Mouse (Mus musculus) neural tube, embryonic 11.5 days (tissue): ENCODE data around the gene Atp11b. TPM values are rescaled to one million over a fixed set of nuclear protein-coding genes. Genes with fewer than 3 reads are reported as not detected.

Experiments
- ATAC-seq: fragments of 200-750 bp; cut with Nextera tagmentation; 2 replicates; pipeline ENCODE4 v1.8.0; 2017; ENCODE audit warnings: moderate number of reproducible peaks, mild to moderate bottlenecking, moderate TSS enrichment, moderate library complexity; ENCODE audit not compliant: insufficient read depth, low FRiP score, low TSS enrichment
- DNase-seq: peaks from one replicate; pipeline ENCODE4 v3.0.0-alpha.2; 2015; ENCODE audit warnings: low spot score
- H3K27ac ChIP-seq: fragments of 300-500 bp; sonication (generic); 2 replicates; pipeline ENCODE4 v1.5.1; 2014; ENCODE audit warnings: low read depth, mild to moderate bottlenecking, low read length
- H3K27me3 ChIP-seq: fragments of 300-500 bp; sonication (generic); 2 replicates; pipeline ENCODE4 v1.6.1; 2014; ENCODE audit warnings: mild to moderate bottlenecking, low read length, mixed read lengths; ENCODE audit not compliant: control insufficient read depth, insufficient read depth
- H3K36me3 ChIP-seq: fragments of 300-500 bp; sonication (generic); 2 replicates; pipeline ENCODE4 v1.6.1; 2014; ENCODE audit warnings: mild to moderate bottlenecking, low read length, moderate library complexity, mixed read lengths; ENCODE audit not compliant: control insufficient read depth, insufficient read depth
- H3K4me1 ChIP-seq: fragments of 300-500 bp; sonication (generic); 2 replicates; pipeline ENCODE4 v1.6.1; 2014; ENCODE audit warnings: low read length, mixed read lengths; ENCODE audit not compliant: control insufficient read depth, insufficient read depth
- H3K4me2 ChIP-seq: fragments of 300-500 bp; sonication (generic); 2 replicates; pipeline ENCODE4 v1.6.1; 2014; ENCODE audit warnings: low read depth, mild to moderate bottlenecking, moderate library complexity
- H3K4me3 ChIP-seq: fragments of 300-500 bp; sonication (generic); 2 replicates; pipeline ENCODE4 v1.5.1; 2014; ENCODE audit warnings: low read depth, low read length
- H3K9ac ChIP-seq: fragments of 300-500 bp; sonication (generic); 2 replicates; pipeline ENCODE4 v1.6.1; 2014; ENCODE audit warnings: mild to moderate bottlenecking, low read length
- H3K9me3 ChIP-seq: fragments of 300-500 bp; sonication (generic); 2 replicates; pipeline ENCODE4 v1.6.1; 2016; ENCODE audit warnings: low read length; ENCODE audit not compliant: control insufficient read depth
- WGBS: fragments of 180-500 bp; shearing (Covaris S2); extraction: QIAGEN DNeasy Blood & Tissue Kit; methylation state at CpG from one replicate; pipeline ENCODE4 v1.1.7; 2014; 5-methylcytosine and 5-hydroxymethylcytosine counted together
- polyA plus RNA-seq: library from polyadenylated mRNA; unstranded; fragments of >200 nt; fragmentation: Nextera tagmentation; extraction: Ambion mirVana; gene quantifications from 2 replicates; pipeline ENCODE4 v1.2.1, GENCODE M21; 2014

Atp11b gene
- polyA plus RNA-seq, 1 experiment from 2014 or later, result 36.9 TPM

- Histone ChIP-seq H3K4me1 (peaks cover 6% of the 10 kb centered on the region; the same call in 1 of the 2 replicates), H3K4me3 (no peak overlapping the region), H3K9ac (no peak overlapping the region), H3K4me2 (no peak overlapping the region), H3K27me3 (no peaks in the 10 kb centered on the region), H3K36me3 (no peaks in the 10 kb centered on the region), H3K9me3 (no peaks in the 10 kb centered on the region), H3K27ac (no peak overlapping the region)
- no peak for DNase-seq
- no peak for ATAC-seq
- WGBS, result 38% methylated on average over 2 of the region's 2 CpGs
Measured at GRCm38 (mm10) chr3:35751724-35752123, 2.2 kb upstream of the Atp11b start.

GRCm38 (mm10) chr3:35762735-35763134, 8.8 kb downstream of the Atp11b start:
- Histone ChIP-seq H3K27me3 (no peaks in the 10 kb centered on the region), H3K4me1 (no peaks in the 10 kb centered on the region), H3K36me3 (no peaks in the 10 kb centered on the region), H3K9me3 (no peaks in the 10 kb centered on the region), H3K4me2 (no peak overlapping the region), H3K9ac (no peak overlapping the region), H3K4me3 (no peak overlapping the region), H3K27ac (no peak overlapping the region)
- 53% methylated on average over 4 of the region's 4 CpGs for WGBS
- DNase-seq, result no peak
- no peak for ATAC-seq

- no peak overlapping the region for H3K4me3 ChIP-seq
- H3K4me2 ChIP-seq, result no peak overlapping the region
- ATAC-seq (no peak), DNase-seq (no peak)
- no peaks in the 10 kb centered on the region for H3K27me3 ChIP-seq
- WGBS, result 85% methylated on average over 7 of the region's 7 CpGs
- no peak overlapping the region for H3K9ac ChIP-seq
- no peaks in the 10 kb centered on the region for H3K36me3 ChIP-seq
- H3K4me1 ChIP-seq, result no peaks in the 10 kb centered on the region
- no peak overlapping the region for H3K27ac ChIP-seq
- no peaks in the 10 kb centered on the region for H3K9me3 ChIP-seq
Measured at GRCm38 (mm10) chr3:35764637-35765617, 11.0 kb downstream of the Atp11b start.

GRCm38 (mm10) chr3:35779748-35780147, 25.8 kb downstream of the Atp11b start:
- Histone ChIP-seq H3K27ac (no peak overlapping the region), H3K4me1 (no peaks in the 10 kb centered on the region), H3K9ac (no peak overlapping the region), H3K36me3 (no peaks in the 10 kb centered on the region), H3K4me2 (no peak overlapping the region), H3K9me3 (no peaks in the 10 kb centered on the region), H3K27me3 (no peaks in the 10 kb centered on the region), H3K4me3 (no peak overlapping the region)
- DNase-seq (no peak), ATAC-seq (no peak)
- 83% methylated on average over 3 of the region's 3 CpGs for WGBS

- Histone ChIP-seq H3K27ac (no peak overlapping the region), H3K4me2 (no peak overlapping the region), H3K4me3 (no peak overlapping the region), H3K9ac (no peak overlapping the region), H3K9me3 (no peaks in the 10 kb centered on the region), H3K27me3 (no peaks in the 10 kb centered on the region), H3K36me3 (peaks cover 2% of the 10 kb centered on the region), H3K4me1 (no peaks in the 10 kb centered on the region)
- WGBS, result 90% methylated on average over 2 of the region's 2 CpGs
- ATAC-seq (no peak), DNase-seq (no peak)
Measured at GRCm38 (mm10) chr3:35802040-35802439, 48.1 kb downstream of the Atp11b start.

- Histone ChIP-seq H3K27me3 (no peaks in the 10 kb centered on the region), H3K9ac (no peak overlapping the region), H3K4me3 (no peak overlapping the region), H3K4me1 (no peaks in the 10 kb centered on the region), H3K27ac (no peak overlapping the region), H3K36me3 (no peaks in the 10 kb centered on the region), H3K9me3 (no peaks in the 10 kb centered on the region), H3K4me2 (no peak overlapping the region)
- no peak for DNase-seq
- 97% methylated on average over 3 of the region's 3 CpGs for WGBS
- no peak for ATAC-seq
Measured at GRCm38 (mm10) chr3:35819887-35820286, 66.0 kb downstream of the Atp11b start.

- Histone ChIP-seq H3K9me3 (no peaks in the 10 kb centered on the region), H3K27ac (no peak overlapping the region), H3K36me3 (no peaks in the 10 kb centered on the region), H3K9ac (no peak overlapping the region), H3K27me3 (no peaks in the 10 kb centered on the region), H3K4me3 (no peak overlapping the region), H3K4me1 (no peaks in the 10 kb centered on the region), H3K4me2 (no peak overlapping the region)
- no peak for DNase-seq
- no peak for ATAC-seq
- 96% methylated on average over 3 of the region's 3 CpGs for WGBS
Measured at GRCm38 (mm10) chr3:35822036-35822435, 68.1 kb downstream of the Atp11b start.

- H3K9ac ChIP-seq, result no peak overlapping the region
- no peak for ATAC-seq
- no peak overlapping the region for H3K4me3 ChIP-seq
- no peaks in the 10 kb centered on the region for H3K9me3 ChIP-seq
- WGBS, result 92% methylated on average over 9 of the region's 9 CpGs
- no peak for DNase-seq
- H3K36me3 ChIP-seq, result no peaks in the 10 kb centered on the region
- no peak overlapping the region for H3K27ac ChIP-seq
- H3K4me2 ChIP-seq, result no peak overlapping the region
- H3K27me3 ChIP-seq, result no peaks in the 10 kb centered on the region
- H3K4me1 ChIP-seq, result no peaks in the 10 kb centered on the region
Measured at GRCm38 (mm10) chr3:35849326-35849725, 95.4 kb downstream of the Atp11b start.

- Histone ChIP-seq H3K36me3 (no peaks in the 10 kb centered on the region), H3K9me3 (no peaks in the 10 kb centered on the region), H3K27ac (no peak overlapping the region), H3K4me3 (no peak overlapping the region), H3K9ac (no peak overlapping the region), H3K27me3 (no peaks in the 10 kb centered on the region), H3K4me2 (no peak overlapping the region), H3K4me1 (no peaks in the 10 kb centered on the region)
- ATAC-seq (no peak), DNase-seq (no peak)
Measured at GRCm38 (mm10) chr3:35883267-35883666, 129.4 kb downstream of the Atp11b start.
